Mouse (Mus musculus): ENCODE measurements around the gene Stk40.

GRCm38 (mm10) chr4:126150949-126151320 is 47.2 kb downstream of the Stk40 start:
- TF ChIP-seq CTCF (IDR thresholded peaks at IDR 0.05) = no peak
- no peak for TF ChIP-seq EP300 (IDR thresholded peaks at IDR 0.05)
